Mouse (Mus musculus): ENCODE results near the gene Zswim5.

The Zswim5 gene

GRCm38 (mm10) chr4:117004649-117005048 lies 127.5 kb downstream of the Zswim5 start:
- DNase-seq (ENCODE audit: low read depth in 2 of 2, low spot score in 2 of 2) = no peak

GRCm38 (mm10) chr4:117005611-117006400 lies 128.6 kb downstream of the Zswim5 start:
- DNase-seq (ENCODE audit: low read depth in 2 of 2, low spot score in 2 of 2) = no peak

- DNase-seq (ENCODE audit: low read depth in 2 of 2, low spot score in 2 of 2) = no peak
Measured at GRCm38 (mm10) chr4:117007058-117007457, 129.9 kb downstream of the Zswim5 start.

GRCm38 (mm10) chr4:117010231-117010630 lies 133.1 kb downstream of the Zswim5 start:
- DNase-seq (ENCODE audit: low read depth in 2 of 2, low spot score in 2 of 2) = no peak

GRCm38 (mm10) chr4:117013596-117013995 lies 136.4 kb downstream of the Zswim5 start:
- no peak for DNase-seq (ENCODE audit: low read depth in 2 of 2, low spot score in 2 of 2)

- no peak for DNase-seq (ENCODE audit: low read depth in 2 of 2, low spot score in 2 of 2)
Measured at GRCm38 (mm10) chr4:117014901-117015415, 137.8 kb downstream of the Zswim5 start.

GRCm38 (mm10) chr4:117017738-117018137 lies 140.6 kb downstream of the Zswim5 start:
- no peak for DNase-seq (ENCODE audit: low read depth in 2 of 2, low spot score in 2 of 2)

- no peak for DNase-seq (ENCODE audit: low read depth in 2 of 2, low spot score in 2 of 2)
Measured at GRCm38 (mm10) chr4:117018327-117018726, 141.2 kb downstream of the Zswim5 start.

GRCm38 (mm10) chr4:117019206-117020134 lies 142.3 kb downstream of the Zswim5 start, which contains the start of gene Eif2b3:
Gene Eif2b3, plus strand, starts transcription at chr4:117019402.
- DNase-seq (ENCODE audit: low read depth in 2 of 2, low spot score in 2 of 2) = peak; percentile 86

GRCm38 (mm10) chr4:117023469-117023868 lies 146.3 kb downstream of the Zswim5 start:
- no peak for DNase-seq (ENCODE audit: low read depth in 2 of 2, low spot score in 2 of 2)

- no peak for DNase-seq (ENCODE audit: low read depth in 2 of 2, low spot score in 2 of 2)
Measured at GRCm38 (mm10) chr4:117031105-117031504, 153.9 kb downstream of the Zswim5 start.

Data from CD8-positive naive resting alpha-beta T cell, adult 2 months (primary cell).